Mouse (Mus musculus): ENCODE measurements around the gene Wdr34. TPM values are rescaled to one million over a fixed set of nuclear protein-coding genes. Genes with fewer than 3 reads are reported as not detected.

The Wdr34 gene
- polyA plus RNA-seq (2015; fragmentation: Nextera tagmentation; extraction: Ambion mirVana): 64.2 and 67.0 TPM in 2 replicates

DNA sequence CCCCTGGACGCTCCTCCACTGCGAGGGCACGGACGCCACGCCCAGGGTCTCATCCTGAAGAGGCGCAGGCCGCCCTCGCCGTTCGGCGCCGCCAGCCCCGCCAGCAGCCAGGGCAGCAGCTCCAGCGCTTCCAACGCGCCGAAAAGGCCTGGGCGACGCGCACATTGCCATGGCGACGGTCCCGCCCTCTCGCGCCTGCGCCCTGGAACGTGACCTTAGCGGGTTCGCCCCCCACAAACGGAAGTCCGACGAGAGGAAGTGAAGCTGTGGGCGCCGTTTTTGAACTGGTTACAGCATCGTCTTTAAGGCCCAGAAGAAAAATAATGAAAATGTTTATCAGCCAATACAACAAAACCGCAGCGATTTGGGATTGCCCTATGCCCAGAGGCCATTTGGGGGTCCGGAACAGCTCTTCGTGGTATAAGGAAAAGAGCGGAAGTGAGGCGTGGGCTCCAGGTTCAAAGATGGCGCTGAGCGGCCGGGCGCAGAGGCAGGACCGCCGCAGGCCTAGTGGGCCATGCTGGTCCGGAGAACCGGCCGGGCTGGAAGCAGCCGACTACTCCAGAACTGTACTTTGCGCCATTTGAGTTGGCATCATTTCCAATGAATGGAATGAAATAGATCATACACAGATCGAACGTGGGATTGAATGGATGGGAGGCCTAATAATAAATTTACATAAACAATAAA is at the start of gene Wdr34:
Gene Wdr34 (minus strand): TSS at position 183 of the 690 bp plus-strand sequence.
- H3K9me3 ChIP-seq: no peaks in the 10 kb centered on the region
- peaks cover 9% of the 10 kb centered on the region; the same call in 1 of the 2 replicates for H3K27me3 ChIP-seq
- WGBS: 1% methylated on average over 54 of the region's 54 CpGs
- H3K4me2 ChIP-seq: peak within 1 kb of the TSS; percentile 64
- H3K4me1 ChIP-seq (replicated peaks): peaks cover 15% of the 10 kb centered on the region
- ATAC-seq (ENCODE audit: low FRiP score): peak; percentile 95
- peaks cover 15% of the 10 kb centered on the region for H3K36me3 ChIP-seq
- peak within 1 kb of the TSS; percentile 96 for H3K27ac ChIP-seq
- H3K4me3 ChIP-seq: peak within 1 kb of the TSS; percentile 72
- H3K9ac ChIP-seq: peak within 1 kb of the TSS; percentile 86

DNA sequence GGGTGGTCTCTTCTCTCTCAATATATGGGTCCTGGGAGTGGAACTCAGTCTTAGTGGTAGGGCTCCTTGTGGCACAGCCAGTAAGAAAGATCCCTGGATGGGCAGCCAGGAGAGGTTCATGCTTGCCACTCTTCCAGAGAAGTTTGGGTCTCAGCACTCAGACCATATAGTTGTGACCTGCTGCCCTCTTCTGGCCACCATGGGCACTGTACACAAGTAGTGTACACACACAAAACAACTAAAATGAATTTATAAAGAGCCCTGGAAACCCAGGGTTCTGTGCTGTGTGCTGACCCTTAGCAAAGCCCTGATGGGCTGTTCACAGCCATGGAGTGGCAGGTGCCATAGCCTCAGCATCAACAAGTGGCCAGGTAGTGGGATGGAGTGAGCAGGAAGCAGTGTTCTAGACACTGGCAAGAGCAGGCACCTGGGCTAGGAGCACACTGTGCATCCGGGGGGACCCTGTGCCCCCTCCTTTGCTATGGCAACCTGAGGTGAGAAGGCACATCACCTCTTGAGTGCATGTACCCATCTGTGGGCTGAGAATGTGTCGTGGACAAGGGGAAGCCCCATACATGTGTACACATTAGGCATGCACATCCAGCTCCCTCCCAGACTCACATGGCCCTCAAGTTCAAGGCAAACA is 47.3 kb upstream of the Wdr34 start:
- no peak for ATAC-seq (ENCODE audit: low FRiP score)
- Histone ChIP-seq H3K36me3 (peaks cover 59% of the 10 kb centered on the region), H3K9me3 (no peaks in the 10 kb centered on the region), H3K4me1 (replicated peaks) (peaks cover 22% of the 10 kb centered on the region), H3K4me2 (no peak overlapping the region), H3K9ac (no peak overlapping the region), H3K27me3 (no peaks in the 10 kb centered on the region), H3K4me3 (no peak overlapping the region), H3K27ac (no peak overlapping the region)
- WGBS: 92% methylated on average over 2 of the region's 2 CpGs

DNA sequence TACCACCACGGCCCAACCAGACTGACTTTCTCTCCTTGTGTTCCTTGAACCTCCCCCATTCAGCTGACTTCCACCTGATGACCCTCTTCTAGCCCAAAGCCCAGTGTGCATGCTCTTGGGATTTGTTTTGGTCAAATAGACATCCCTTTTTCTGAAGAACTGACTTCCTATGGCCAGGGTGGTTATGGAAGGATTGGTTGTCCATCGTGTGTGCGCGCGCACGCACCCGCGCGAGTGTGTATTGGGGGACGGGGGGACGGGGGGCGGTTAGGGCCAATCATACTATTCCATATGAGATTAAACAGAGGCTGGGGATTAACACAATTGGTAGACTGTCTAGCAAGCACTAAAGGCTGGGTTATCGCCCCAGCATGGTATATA is 45.5 kb upstream of the Wdr34 start:
- WGBS: 5% methylated on average over 13 of the region's 13 CpGs
- no peak for ATAC-seq (ENCODE audit: low FRiP score)
- H3K27ac ChIP-seq: no peak overlapping the region

DNA sequence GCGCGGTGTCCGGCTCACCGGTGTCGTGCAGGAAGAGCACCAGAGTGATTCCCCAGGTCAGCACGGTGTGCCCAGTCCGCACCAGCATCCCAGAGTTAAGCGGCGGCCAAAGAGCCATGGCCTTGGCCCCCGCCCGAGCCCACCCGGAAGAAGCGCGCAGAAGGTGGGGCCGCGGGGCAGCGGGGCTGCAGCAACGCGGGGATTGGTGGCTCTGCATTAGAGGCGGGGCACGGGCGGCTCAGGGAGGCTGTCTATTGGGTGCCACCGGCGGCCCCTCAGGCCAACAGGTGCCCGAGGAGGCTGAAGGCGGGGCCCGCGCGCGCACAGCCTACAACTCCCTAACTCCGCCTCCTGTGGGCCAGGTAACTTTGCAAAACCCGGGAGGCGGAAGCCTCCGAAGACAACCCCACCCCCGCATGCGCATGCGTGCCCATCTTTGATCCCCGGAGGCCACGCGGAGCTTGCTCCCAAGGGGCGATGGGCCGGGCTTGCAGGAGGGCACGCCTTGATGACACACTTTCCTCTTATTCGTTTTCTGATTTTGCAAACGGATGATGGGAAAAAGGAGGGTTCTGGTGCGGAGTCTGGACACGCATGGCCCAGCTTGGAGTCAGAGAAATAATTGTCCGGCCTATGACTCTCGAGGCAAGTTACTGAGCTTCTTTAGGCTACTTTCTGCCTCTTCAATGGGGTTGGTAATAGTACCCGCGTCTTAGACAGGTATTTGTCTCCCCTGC is 45.0 kb upstream of the Wdr34 start, which contains the start of gene Zdhhc12:
Gene Zdhhc12 (minus strand): TSS at position 178 of the 737 bp plus-strand sequence.
- H3K36me3 ChIP-seq: peaks cover 48% of the 10 kb centered on the region
- H3K4me3 ChIP-seq: peak within 1 kb of the TSS; percentile 60
- peak; percentile 94 for ATAC-seq (ENCODE audit: low FRiP score)
- peak within 1 kb of the TSS; percentile 12; the same call in 1 of the 2 replicates for H3K27ac ChIP-seq
- peaks cover 22% of the 10 kb centered on the region for H3K4me1 ChIP-seq (replicated peaks)
- H3K27me3 ChIP-seq: no peaks in the 10 kb centered on the region
- WGBS: under 1% methylated on average over 51 of the region's 51 CpGs
- peak within 1 kb of the TSS; percentile 71 for H3K9ac ChIP-seq
- no peaks in the 10 kb centered on the region for H3K9me3 ChIP-seq
- H3K4me2 ChIP-seq: peak within 1 kb of the TSS; percentile 82

More for the DNA sequence above, 45.5 kb upstream of the Wdr34 start:
- no peaks in the 10 kb centered on the region for H3K9me3 ChIP-seq
- H3K4me3 ChIP-seq: peak overlapping the region; percentile 60
- H3K4me2 ChIP-seq: peak overlapping the region; percentile 82
- peaks cover 22% of the 10 kb centered on the region for H3K4me1 ChIP-seq (replicated peaks)
- peaks cover 53% of the 10 kb centered on the region for H3K36me3 ChIP-seq
- H3K27me3 ChIP-seq: no peaks in the 10 kb centered on the region
- H3K9ac ChIP-seq: peak overlapping the region; percentile 71

DNA sequence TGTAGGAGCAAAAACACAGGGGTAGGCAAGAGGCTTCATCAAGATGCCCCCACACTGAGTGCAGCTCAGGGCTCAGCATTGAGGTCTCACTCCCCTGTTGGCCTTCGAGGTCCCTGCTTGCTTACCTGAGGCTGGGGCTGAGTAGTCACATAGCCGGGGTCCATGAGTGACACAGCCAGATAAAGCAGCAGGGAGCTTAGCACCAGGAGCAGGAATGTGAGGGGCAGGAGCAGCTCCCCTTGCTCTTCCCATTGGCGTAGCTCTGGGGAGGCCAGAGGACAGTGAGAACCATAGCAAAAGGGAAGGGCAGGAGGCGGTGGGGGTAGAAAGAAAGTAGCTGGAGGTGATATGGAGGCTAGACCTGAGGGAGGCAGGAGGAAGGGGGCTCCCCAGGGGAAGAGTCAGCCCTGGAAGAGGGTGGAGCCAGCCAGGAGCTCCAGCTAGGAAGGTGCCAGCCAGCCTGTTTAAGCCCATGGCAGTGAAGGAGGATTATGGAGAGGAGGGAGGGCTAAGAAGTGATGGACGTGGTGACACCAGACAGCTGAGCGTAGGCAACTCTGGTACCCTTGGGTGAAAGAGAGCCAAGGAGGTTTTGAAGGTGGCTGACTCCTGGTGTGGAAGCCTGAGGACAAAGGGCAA is 43.7 kb upstream of the Wdr34 start:
- H3K4me2 ChIP-seq: peak overlapping the region; percentile 82

DNA sequence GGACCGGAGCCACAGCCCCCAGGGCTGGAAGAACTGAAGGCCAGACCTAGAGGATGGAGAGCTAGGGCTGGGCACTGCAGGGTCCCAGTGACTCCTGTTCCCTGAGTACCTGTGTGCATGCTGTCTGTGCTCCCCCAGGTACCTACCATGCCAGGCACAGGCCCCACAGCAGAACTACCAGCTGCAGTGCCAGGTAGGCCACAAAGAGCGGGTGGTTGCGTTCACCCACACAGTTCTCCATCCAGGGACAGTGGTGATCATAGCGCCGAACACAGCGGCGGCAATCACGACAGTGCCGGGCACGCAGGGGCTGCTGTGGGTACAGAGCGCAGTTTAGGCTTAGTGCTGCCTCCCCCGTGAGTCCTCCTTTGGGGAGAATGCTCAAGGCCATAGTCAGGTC is 42.8 kb upstream of the Wdr34 start:
- Histone ChIP-seq H3K4me3 (no peak overlapping the region), H3K4me2 (no peak overlapping the region), H3K4me1 (replicated peaks) (peaks cover 22% of the 10 kb centered on the region), H3K9ac (no peak overlapping the region), H3K9me3 (no peaks in the 10 kb centered on the region), H3K27ac (no peak overlapping the region), H3K36me3 (peaks cover 28% of the 10 kb centered on the region), H3K27me3 (no peaks in the 10 kb centered on the region)
- ATAC-seq (ENCODE audit: low FRiP score): no peak
- 94% methylated on average over 12 of the region's 12 CpGs for WGBS

More for the DNA sequence above, 43.7 kb upstream of the Wdr34 start:
- no peak for ATAC-seq (ENCODE audit: low FRiP score)
- Histone ChIP-seq H3K36me3 (peaks cover 37% of the 10 kb centered on the region), H3K27me3 (no peaks in the 10 kb centered on the region), H3K9ac (peak overlapping the region; percentile 71; the same call in 1 of the 2 replicates), H3K4me1 (replicated peaks) (peaks cover 22% of the 10 kb centered on the region), H3K27ac (no peak overlapping the region; the same call in 1 of the 2 replicates), H3K4me3 (peak overlapping the region; percentile 60), H3K9me3 (no peaks in the 10 kb centered on the region)
- 60% methylated on average over 6 of the region's 6 CpGs for WGBS

DNA sequence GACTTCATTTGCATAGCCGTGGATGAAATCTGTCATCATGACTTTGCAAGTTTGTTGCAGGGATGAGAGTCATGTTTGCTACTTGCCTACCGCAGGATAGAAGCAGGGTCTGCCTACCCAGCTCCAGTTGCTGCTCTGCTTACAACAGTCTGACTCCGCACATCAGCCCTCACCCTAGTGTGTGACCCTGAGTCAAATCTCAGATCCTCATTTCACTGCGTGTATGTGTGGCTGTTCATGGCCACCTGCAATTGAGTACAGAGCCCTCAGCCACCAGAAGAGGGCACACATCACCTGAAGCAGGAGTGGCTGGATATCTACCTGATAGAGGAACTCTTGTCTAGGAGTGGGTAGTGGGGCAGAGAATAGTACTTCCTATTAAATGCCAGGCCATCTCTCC is 38.6 kb upstream of the Wdr34 start:
- no peak for ATAC-seq (ENCODE audit: low FRiP score)
- no peak overlapping the region for H3K4me2 ChIP-seq
- no peak overlapping the region for H3K27ac ChIP-seq
- peaks cover 7% of the 10 kb centered on the region for H3K4me1 ChIP-seq (replicated peaks)
- H3K27me3 ChIP-seq: no peaks in the 10 kb centered on the region
- H3K36me3 ChIP-seq: peaks cover 19% of the 10 kb centered on the region
- no peaks in the 10 kb centered on the region for H3K9me3 ChIP-seq
- 92% methylated on average over 4 of the region's 4 CpGs for WGBS
- H3K9ac ChIP-seq: no peak overlapping the region
- no peak overlapping the region for H3K4me3 ChIP-seq

DNA sequence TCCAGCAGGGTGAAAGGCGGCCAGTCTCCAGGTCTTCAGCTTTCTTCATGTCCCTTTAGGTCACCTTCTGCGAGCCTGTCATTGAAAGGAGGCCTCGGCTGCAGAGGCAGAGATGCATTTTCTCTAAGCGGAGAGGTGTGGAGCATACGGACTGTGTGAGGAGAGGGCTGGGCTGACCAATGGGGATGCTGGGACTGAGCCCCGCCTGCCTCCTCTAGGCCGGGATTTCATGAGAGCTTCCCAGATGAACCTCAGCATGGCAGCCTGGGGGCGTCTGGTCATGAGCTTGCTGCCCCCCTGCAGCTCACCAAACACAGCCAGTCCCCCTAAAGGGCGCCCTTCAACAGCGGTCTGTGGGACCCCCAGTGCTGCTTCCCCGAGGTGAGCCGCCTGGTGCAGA is 36.0 kb upstream of the Wdr34 start:
- Histone ChIP-seq H3K27ac (no peak overlapping the region), H3K4me3 (peak overlapping the region; percentile 20), H3K9me3 (no peaks in the 10 kb centered on the region), H3K9ac (no peak overlapping the region), H3K4me2 (peak overlapping the region; percentile 44), H3K27me3 (no peaks in the 10 kb centered on the region), H3K4me1 (replicated peaks) (peaks cover 7% of the 10 kb centered on the region), H3K36me3 (no peaks in the 10 kb centered on the region)
- ATAC-seq (ENCODE audit: low FRiP score): peak; percentile 71; the same call in 1 of the 2 replicates
- WGBS: 11% methylated on average over 12 of the region's 12 CpGs

DNA sequence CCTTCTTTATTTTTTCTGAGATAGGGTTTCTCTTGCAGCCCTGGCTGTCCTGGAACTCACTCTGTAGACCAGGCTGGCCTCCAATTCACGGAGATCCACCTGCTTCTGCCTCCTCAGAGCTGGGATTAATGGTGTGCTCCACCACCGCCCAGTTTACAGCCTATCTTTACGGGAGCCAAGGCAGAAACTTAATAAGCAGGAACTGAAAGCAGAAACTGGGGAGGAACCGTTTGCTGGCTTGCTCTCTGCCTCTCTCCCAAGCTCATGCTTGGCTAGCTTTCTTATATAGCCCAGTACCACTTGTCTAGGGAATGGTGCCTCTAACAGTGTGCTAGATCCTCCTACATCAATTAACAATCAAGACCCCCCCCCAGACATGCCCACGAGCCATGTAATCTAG is 35.4 kb upstream of the Wdr34 start:
- H3K9ac ChIP-seq: no peak overlapping the region
- peak overlapping the region; percentile 44 for H3K4me2 ChIP-seq
- no peaks in the 10 kb centered on the region for H3K36me3 ChIP-seq
- WGBS: 62% methylated on average over 5 of the region's 5 CpGs
- no peak for ATAC-seq (ENCODE audit: low FRiP score)
- no peaks in the 10 kb centered on the region for H3K9me3 ChIP-seq
- H3K27me3 ChIP-seq: no peaks in the 10 kb centered on the region
- H3K27ac ChIP-seq: no peak overlapping the region
- H3K4me1 ChIP-seq (replicated peaks): peaks cover 7% of the 10 kb centered on the region
- H3K4me3 ChIP-seq: no peak overlapping the region

DNA sequence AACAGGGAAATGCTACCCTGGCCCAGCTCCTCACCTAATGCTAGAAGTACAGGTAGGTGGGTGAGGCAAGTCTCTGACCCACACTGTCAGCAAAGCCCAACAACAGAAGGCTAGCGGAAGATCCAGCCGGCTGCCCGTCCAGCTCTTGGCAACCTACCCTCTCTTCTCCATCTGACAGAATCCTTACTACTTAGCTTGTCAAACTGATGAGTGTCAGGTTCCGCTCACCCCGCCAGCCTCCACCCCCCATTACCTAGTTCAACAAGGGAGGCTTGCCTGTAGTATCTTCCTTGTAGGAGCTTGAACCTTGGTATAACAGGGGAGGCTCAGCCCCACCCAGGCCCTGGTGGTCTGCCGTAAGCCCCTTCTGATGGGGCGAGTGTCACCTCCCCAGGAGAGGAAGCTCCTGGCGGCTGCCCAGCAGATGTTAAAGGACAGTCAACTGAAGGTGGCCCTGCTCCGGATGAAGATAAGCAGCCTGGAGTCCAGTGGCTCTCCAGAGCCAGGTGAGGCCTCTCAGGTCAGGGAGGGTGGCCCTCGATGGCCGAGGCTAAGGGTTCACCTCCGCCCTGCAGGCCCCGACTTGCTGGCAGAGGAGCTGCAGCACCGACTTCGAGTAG is 31.6 kb upstream of the Wdr34 start:
- H3K27ac ChIP-seq: no peak overlapping the region
- no peaks in the 10 kb centered on the region for H3K9me3 ChIP-seq
- no peak overlapping the region for H3K4me3 ChIP-seq
- 89% methylated on average over 15 of the region's 15 CpGs for WGBS
- H3K4me2 ChIP-seq: no peak overlapping the region
- H3K27me3 ChIP-seq: no peaks in the 10 kb centered on the region
- H3K9ac ChIP-seq: 0 out of 2 replicates have a peak overlapping the region, but pooled peaks have one; percentile 3
- ATAC-seq (ENCODE audit: low FRiP score): no peak
- H3K36me3 ChIP-seq: no peaks in the 10 kb centered on the region
- H3K4me1 ChIP-seq (replicated peaks): peaks cover 20% of the 10 kb centered on the region

DNA sequence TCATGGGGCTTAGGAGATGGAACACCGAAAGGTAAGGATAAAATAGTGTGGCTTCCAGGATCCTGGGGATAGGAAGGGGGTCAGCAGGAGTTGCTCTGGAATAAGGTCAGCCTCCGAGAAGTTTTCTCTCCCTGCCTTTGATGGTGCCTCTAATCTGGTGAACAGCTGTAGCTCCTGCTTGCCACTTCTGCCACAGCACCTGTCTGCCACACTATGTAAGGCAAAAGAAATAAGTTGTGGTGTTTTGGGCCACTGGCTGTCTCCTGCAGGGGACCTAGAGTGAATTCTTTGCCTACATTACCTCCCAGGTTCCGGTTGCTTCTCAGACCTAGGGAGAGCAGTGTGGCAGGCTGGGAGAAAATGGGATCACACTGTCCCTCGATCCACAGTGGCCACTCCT is 30.1 kb upstream of the Wdr34 start:
- no peaks in the 10 kb centered on the region for H3K27me3 ChIP-seq
- no peak overlapping the region for H3K9ac ChIP-seq
- no peaks in the 10 kb centered on the region for H3K9me3 ChIP-seq
- no peak overlapping the region for H3K4me2 ChIP-seq
- no peak for ATAC-seq (ENCODE audit: low FRiP score)
- H3K4me1 ChIP-seq (replicated peaks): peaks cover 13% of the 10 kb centered on the region
- peaks cover 2% of the 10 kb centered on the region; the same call in 1 of the 2 replicates for H3K36me3 ChIP-seq
- no peak overlapping the region for H3K27ac ChIP-seq
- 79% methylated on average over 4 of the region's 4 CpGs for WGBS
- H3K4me3 ChIP-seq: no peak overlapping the region
